Mouse (Mus musculus): ENCODE data around the gene Zfp763. TPM values are rescaled to one million over a fixed set of nuclear protein-coding genes. Genes with fewer than 3 reads are reported as not detected.
A peak's percentile ranks its signal among the peaks of the same experiment; 100 is the strongest.

Zfp763 gene
- polyA plus RNA-seq, 1 experiment from 2014 or later, result 9.8 TPM

- DNase-seq (ENCODE audit: low spot score) (no peak), ATAC-seq (replicated peaks; ENCODE audit: low FRiP score, low read depth) (no peak)
- no peaks in the 10 kb centered on the region for H3K27me3 ChIP-seq (ENCODE audit: insufficient read depth, low read length)
Observed at GRCm38 (mm10) chr17:33008337-33008736, 24.9 kb downstream of the Zfp763 start.

GRCm38 (mm10) chr17:32998492-32998891, 34.7 kb downstream of the Zfp763 start:
- no peak overlapping the region for H3K4me3 ChIP-seq (replicated peaks; ENCODE audit: low read depth, low read length)
- TF ChIP-seq CTCF (IDR thresholded peaks at IDR 0.05; ENCODE audit: low read depth), result no peak
- H3K9me3 ChIP-seq (replicated peaks; ENCODE audit: low read length), result peaks cover 7% of the 10 kb centered on the region; the same call in 1 of the 2 replicates
- H3K27ac ChIP-seq, result no peak overlapping the region
- H3K4me2 ChIP-seq (ENCODE audit: low read length), result no peak overlapping the region
- no peaks in the 10 kb centered on the region for H3K27me3 ChIP-seq (ENCODE audit: insufficient read depth, low read length)
- DNase-seq (ENCODE audit: low spot score), result no peak
- H3K9ac ChIP-seq (ENCODE audit: low read depth, low read length), result no peak overlapping the region
- no peaks in the 10 kb centered on the region for H3K4me1 ChIP-seq (replicated peaks; ENCODE audit: insufficient read depth, low read length)
- ATAC-seq (replicated peaks; ENCODE audit: low FRiP score, low read depth), result no peak
- 91% methylated on average over 2 of the region's 2 CpGs for WGBS
- peaks cover 25% of the 10 kb centered on the region for H3K36me3 ChIP-seq (ENCODE audit: insufficient read depth, low read length)

More at GRCm38 (mm10) chr17:33008337-33008736, 24.9 kb downstream of the Zfp763 start:
- no peak overlapping the region for H3K9ac ChIP-seq (ENCODE audit: low read depth, low read length)
- no peaks in the 10 kb centered on the region for H3K4me1 ChIP-seq (replicated peaks; ENCODE audit: insufficient read depth, low read length)
- peak; percentile 35; the same call in 1 of the 2 replicates for TF ChIP-seq CTCF (IDR thresholded peaks at IDR 0.05; ENCODE audit: low read depth)
- WGBS, result 49% methylated on average over 9 of the region's 9 CpGs
- H3K4me2 ChIP-seq (ENCODE audit: low read length), result no peak overlapping the region
- peaks cover 18% of the 10 kb centered on the region for H3K36me3 ChIP-seq (ENCODE audit: insufficient read depth, low read length)
- no peak overlapping the region for H3K27ac ChIP-seq
- H3K4me3 ChIP-seq (replicated peaks; ENCODE audit: low read depth, low read length), result no peak overlapping the region
- no peaks in the 10 kb centered on the region; the same call in 1 of the 2 replicates for H3K9me3 ChIP-seq (replicated peaks; ENCODE audit: low read length)

GRCm38 (mm10) chr17:32992699-32993474, 40.3 kb downstream of the Zfp763 start, which contains the start of gene Zfp952:
TSS of gene Zfp952 (plus strand) at chr17:32993129.
- ATAC-seq (replicated peaks; ENCODE audit: low FRiP score, low read depth) (peak; percentile 95), DNase-seq (ENCODE audit: low spot score) (peak; percentile 96)
- H3K27me3 ChIP-seq (ENCODE audit: insufficient read depth, low read length), result no peaks in the 10 kb centered on the region
- peak within 1 kb of the TSS; percentile 84 for H3K27ac ChIP-seq
- no peaks in the 10 kb centered on the region for H3K4me1 ChIP-seq (replicated peaks; ENCODE audit: insufficient read depth, low read length)
- no peaks in the 10 kb centered on the region for H3K9me3 ChIP-seq (replicated peaks; ENCODE audit: low read length)
- H3K4me2 ChIP-seq (ENCODE audit: low read length), result peak within 1 kb of the TSS; percentile 69
- peak within 1 kb of the TSS; percentile 67 for H3K9ac ChIP-seq (ENCODE audit: low read depth, low read length)
- peaks cover 6% of the 10 kb centered on the region; the same call in 1 of the 2 replicates for H3K36me3 ChIP-seq (ENCODE audit: insufficient read depth, low read length)
- no peak for TF ChIP-seq CTCF (IDR thresholded peaks at IDR 0.05; ENCODE audit: low read depth)
- under 1% methylated on average over 21 of the region's 21 CpGs for whole genome bisulfite sequencing
- H3K4me3 ChIP-seq (replicated peaks; ENCODE audit: low read depth, low read length), result peak within 1 kb of the TSS; percentile 70

GRCm38 (mm10) chr17:32991965-32992698, 41.1 kb downstream of the Zfp763 start:
- ATAC-seq (replicated peaks; ENCODE audit: low FRiP score, low read depth) (no peak), DNase-seq (ENCODE audit: low spot score) (peak; percentile 3)
- Histone ChIP-seq H3K27ac (peak overlapping the region; percentile 84; the same call in 1 of the 2 replicates), H3K4me3 (replicated peaks; ENCODE audit: low read depth, low read length) (peak overlapping the region; percentile 70), H3K9me3 (replicated peaks; ENCODE audit: low read length) (no peaks in the 10 kb centered on the region), H3K36me3 (ENCODE audit: insufficient read depth, low read length) (peaks cover 6% of the 10 kb centered on the region; the same call in 1 of the 2 replicates), H3K27me3 (ENCODE audit: insufficient read depth, low read length) (no peaks in the 10 kb centered on the region), H3K4me1 (replicated peaks; ENCODE audit: insufficient read depth, low read length) (no peaks in the 10 kb centered on the region), H3K9ac (ENCODE audit: low read depth, low read length) (peak overlapping the region; percentile 67), H3K4me2 (ENCODE audit: low read length) (peak overlapping the region; percentile 69)
- peak; percentile 59 for TF ChIP-seq CTCF (IDR thresholded peaks at IDR 0.05; ENCODE audit: low read depth)
- 69% methylated on average over 12 of the region's 12 CpGs for WGBS

GRCm38 (mm10) chr17:32986301-32986700, 46.9 kb downstream of the Zfp763 start:
- ATAC-seq (replicated peaks; ENCODE audit: low FRiP score, low read depth) (no peak), DNase-seq (ENCODE audit: low spot score) (no peak)
- H3K9ac ChIP-seq (ENCODE audit: low read depth, low read length), result no peak overlapping the region
- no peaks in the 10 kb centered on the region for H3K4me1 ChIP-seq (replicated peaks; ENCODE audit: insufficient read depth, low read length)
- no peak overlapping the region for H3K4me2 ChIP-seq (ENCODE audit: low read length)
- TF ChIP-seq CTCF (IDR thresholded peaks at IDR 0.05; ENCODE audit: low read depth), result no peak
- no peaks in the 10 kb centered on the region for H3K9me3 ChIP-seq (replicated peaks; ENCODE audit: low read length)
- 77% methylated on average over 4 of the region's 4 CpGs for WGBS
- H3K27ac ChIP-seq, result no peak overlapping the region
- H3K36me3 ChIP-seq (ENCODE audit: insufficient read depth, low read length), result no peaks in the 10 kb centered on the region
- no peaks in the 10 kb centered on the region for H3K27me3 ChIP-seq (ENCODE audit: insufficient read depth, low read length)
- no peak overlapping the region for H3K4me3 ChIP-seq (replicated peaks; ENCODE audit: low read depth, low read length)

- no peak for TF ChIP-seq CTCF (IDR thresholded peaks at IDR 0.05; ENCODE audit: low read depth)
- DNase-seq (ENCODE audit: low spot score), result no peak
Observed at GRCm38 (mm10) chr17:32981361-32981760, 51.8 kb downstream of the Zfp763 start.

More at GRCm38 (mm10) chr17:32981361-32981760, 51.8 kb downstream of the Zfp763 start:
- no peak for ATAC-seq (replicated peaks; ENCODE audit: low FRiP score, low read depth)
- no peaks in the 10 kb centered on the region for H3K4me1 ChIP-seq (replicated peaks; ENCODE audit: insufficient read depth, low read length)
- no peak overlapping the region for H3K4me2 ChIP-seq (ENCODE audit: low read length)
- 72% methylated on average over 4 of the region's 4 CpGs for WGBS
- H3K27me3 ChIP-seq (ENCODE audit: insufficient read depth, low read length), result no peaks in the 10 kb centered on the region
- H3K36me3 ChIP-seq (ENCODE audit: insufficient read depth, low read length), result peaks cover 24% of the 10 kb centered on the region
- no peaks in the 10 kb centered on the region for H3K9me3 ChIP-seq (replicated peaks; ENCODE audit: low read length)
- no peak overlapping the region for H3K4me3 ChIP-seq (replicated peaks; ENCODE audit: low read depth, low read length)
- no peak overlapping the region for H3K9ac ChIP-seq (ENCODE audit: low read depth, low read length)
- no peak overlapping the region for H3K27ac ChIP-seq

Other genes with a start within 250 kb of the Zfp763 start
- gene Zfp871, start 245.1 kb downstream of the Zfp763 start, polyA plus RNA-seq (2015; fragmentation: Nextera tagmentation; extraction: Ambion mirVana), result 31.3 and 33.4 TPM in 2 replicates
- 0.64 and 0.99 TPM in 2 replicates for gene Zfp811, start 223.5 kb downstream of the Zfp763 start, polyA plus RNA-seq (2015; fragmentation: Nextera tagmentation; extraction: Ambion mirVana)
- gene Zfp799, start 203.1 kb downstream of the Zfp763 start, polyA plus RNA-seq (2015; fragmentation: Nextera tagmentation; extraction: Ambion mirVana), result 9.4 and 9.8 TPM in 2 replicates
- 6.9 and 7.5 TPM in 2 replicates for gene Zfp870, start 141.8 kb downstream of the Zfp763 start, polyA plus RNA-seq (2015; fragmentation: Nextera tagmentation; extraction: Ambion mirVana)
- not detected in 2 replicates for gene Cyp4f14, start 116.1 kb downstream of the Zfp763 start, polyA plus RNA-seq (2015; fragmentation: Nextera tagmentation; extraction: Ambion mirVana)
- 15.6 and 18.4 TPM in 2 replicates for gene Cyp4f13, start 86.0 kb downstream of the Zfp763 start, polyA plus RNA-seq (2015; fragmentation: Nextera tagmentation; extraction: Ambion mirVana)
- gene Zfp472, start 67.6 kb downstream of the Zfp763 start, polyA plus RNA-seq (2015; fragmentation: Nextera tagmentation; extraction: Ambion mirVana), result 7.8 and 9.0 TPM in 2 replicates
- 8.7 and 8.8 TPM in 2 replicates for gene Zfp952, start 40.3 kb downstream of the Zfp763 start, polyA plus RNA-seq (2015; fragmentation: Nextera tagmentation; extraction: Ambion mirVana)
- not detected in 2 replicates for gene 4921501E09Rik, start 34.7 kb upstream of the Zfp763 start, polyA plus RNA-seq (2015; fragmentation: Nextera tagmentation; extraction: Ambion mirVana)
- 5.6 and 6.3 TPM in 2 replicates for gene Zfp563, start 55.9 kb upstream of the Zfp763 start, polyA plus RNA-seq (2015; fragmentation: Nextera tagmentation; extraction: Ambion mirVana)
- not detected in 2 replicates for gene Morc2b, start 106.3 kb upstream of the Zfp763 start, polyA plus RNA-seq (2015; fragmentation: Nextera tagmentation; extraction: Ambion mirVana)
- not detected in 2 replicates for gene Olfr55, start 135.0 kb upstream of the Zfp763 start, polyA plus RNA-seq (2015; fragmentation: Nextera tagmentation; extraction: Ambion mirVana)
- gene Olfr239, start 157.9 kb upstream of the Zfp763 start, polyA plus RNA-seq (2015; fragmentation: Nextera tagmentation; extraction: Ambion mirVana), result not detected in 2 replicates
- not detected in 2 replicates for gene Olfr1564, start 188.3 kb upstream of the Zfp763 start, polyA plus RNA-seq (2015; fragmentation: Nextera tagmentation; extraction: Ambion mirVana)
- gene Zfp955a, start 221.7 kb upstream of the Zfp763 start, polyA plus RNA-seq (2015; fragmentation: Nextera tagmentation; extraction: Ambion mirVana), result 12.7 and 15.0 TPM in 2 replicates
- 0.01 and 0.03 TPM in 2 replicates for gene Olfr63, start 231.3 kb upstream of the Zfp763 start, polyA plus RNA-seq (2015; fragmentation: Nextera tagmentation; extraction: Ambion mirVana)

Measured in kidney, postnatal 0 days (tissue).